Mouse (Mus musculus): ENCODE measurements at regions not wholly inside any gene's neighbourhood (a gene's known extent, or its start where the extent isn't known, plus 50 kb on each side); places are given as distances from the start of the nearest gene placed in this dataset.

- Histone ChIP-seq H3K9ac (replicated peaks; ENCODE audit: low read depth, low read length) (no peak overlapping the region), H3K36me3 (ENCODE audit: control insufficient read depth, insufficient read depth) (no peaks in the 10 kb centered on the region), H3K4me1 (replicated peaks; ENCODE audit: control insufficient read depth, insufficient read depth, low read length) (no peaks in the 10 kb centered on the region), H3K4me2 (ENCODE audit: low read length) (no peak overlapping the region), H3K27me3 (replicated peaks; ENCODE audit: control insufficient read depth, insufficient read depth, low read length) (no peaks in the 10 kb centered on the region), H3K27ac (ENCODE audit: low read length) (no peak overlapping the region), H3K4me3 (replicated peaks; ENCODE audit: low read length) (no peak overlapping the region), H3K9me3 (ENCODE audit: control insufficient read depth, low read length) (no peaks in the 10 kb centered on the region)
- 50% methylated on average over 7 of the region's 7 CpGs for WGBS
- peak; percentile 96 for ATAC-seq
Observed at GRCm38 (mm10) chr6:145677475-145678325, 62.1 kb downstream of the Tuba3b start.

DNA sequence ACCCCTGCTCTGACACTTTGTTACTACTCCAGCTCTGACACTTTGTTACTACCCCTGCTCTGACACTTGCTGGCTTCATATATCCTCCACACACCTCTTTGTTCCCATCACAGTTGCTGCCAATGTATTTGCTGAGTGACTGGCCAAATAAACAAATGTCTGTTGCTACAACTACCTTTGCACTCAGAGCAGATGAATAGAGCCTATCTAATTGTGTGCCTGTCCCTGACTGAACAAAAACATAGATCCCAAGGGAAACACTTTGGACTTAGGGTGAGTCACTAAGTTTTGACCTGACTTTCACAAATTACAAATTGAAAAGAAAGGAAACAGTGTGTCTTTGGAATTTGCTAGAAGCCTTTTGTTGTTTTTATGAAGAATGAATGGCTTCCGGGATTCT is 64.0 kb downstream of the Tuba3b start:
- Histone ChIP-seq H3K27me3 (replicated peaks; ENCODE audit: control insufficient read depth, insufficient read depth, low read length) (no peaks in the 10 kb centered on the region), H3K4me3 (replicated peaks; ENCODE audit: low read length) (no peak overlapping the region), H3K4me2 (ENCODE audit: low read length) (no peak overlapping the region), H3K9ac (replicated peaks; ENCODE audit: low read depth, low read length) (no peak overlapping the region), H3K36me3 (ENCODE audit: control insufficient read depth, insufficient read depth) (no peaks in the 10 kb centered on the region), H3K9me3 (ENCODE audit: control insufficient read depth, low read length) (no peaks in the 10 kb centered on the region), H3K4me1 (replicated peaks; ENCODE audit: control insufficient read depth, insufficient read depth, low read length) (no peaks in the 10 kb centered on the region), H3K27ac (ENCODE audit: low read length) (no peak overlapping the region)
- WGBS: 77% methylated on average over 1 of the region's 1 CpGs
- ATAC-seq: no peak

DNA sequence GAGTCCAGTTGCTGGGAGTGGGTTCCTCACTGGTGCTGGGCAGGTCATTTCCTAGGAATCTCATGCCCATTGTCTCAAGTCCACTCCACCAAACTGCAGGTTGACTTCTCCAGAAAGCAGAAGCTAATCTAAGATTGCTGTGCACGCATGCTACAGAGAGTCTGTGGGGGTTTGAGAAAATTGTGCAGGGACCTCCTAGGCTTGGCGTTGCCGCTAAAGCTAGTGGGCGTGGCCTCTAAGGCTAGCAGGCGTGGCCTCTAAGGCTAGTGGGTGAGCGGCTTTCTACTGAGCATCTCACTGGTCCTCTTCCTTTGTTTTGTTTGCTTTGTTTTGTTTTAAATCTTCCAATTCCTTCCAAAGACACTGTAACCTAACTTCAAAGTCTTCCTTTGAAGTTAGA is 59.5 kb upstream of the Rassf8 start:
- Histone ChIP-seq H3K4me2 (ENCODE audit: low read length) (no peak overlapping the region), H3K27ac (ENCODE audit: low read length) (no peak overlapping the region), H3K9ac (replicated peaks; ENCODE audit: low read depth, low read length) (no peak overlapping the region), H3K4me1 (replicated peaks; ENCODE audit: control insufficient read depth, insufficient read depth, low read length) (no peaks in the 10 kb centered on the region), H3K9me3 (ENCODE audit: control insufficient read depth, low read length) (no peaks in the 10 kb centered on the region), H3K4me3 (replicated peaks; ENCODE audit: low read length) (no peak overlapping the region), H3K36me3 (ENCODE audit: control insufficient read depth, insufficient read depth) (no peaks in the 10 kb centered on the region), H3K27me3 (replicated peaks; ENCODE audit: control insufficient read depth, insufficient read depth, low read length) (no peaks in the 10 kb centered on the region)
- no peak for ATAC-seq
- WGBS: 52% methylated on average over 6 of the region's 6 CpGs

DNA sequence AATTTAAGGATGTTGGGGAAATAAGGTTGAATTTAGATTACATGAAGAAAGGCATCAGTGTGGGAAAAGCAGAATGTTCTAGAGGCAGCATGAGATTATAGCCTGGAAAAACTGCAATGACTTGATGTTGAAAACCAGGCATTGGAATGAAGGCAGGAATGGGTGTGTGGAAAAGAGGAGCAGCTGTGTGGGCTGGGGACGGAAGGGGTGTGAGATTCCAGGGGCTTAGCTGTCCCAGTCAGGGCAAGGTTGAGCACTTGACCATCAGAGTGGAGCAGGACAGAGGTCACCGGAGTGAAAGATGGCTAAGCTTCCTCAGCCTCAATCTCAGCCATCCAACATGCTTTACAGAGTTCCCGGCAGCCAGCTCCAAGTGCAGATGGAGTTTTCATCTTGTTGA is 54.9 kb upstream of the Rassf8 start:
- Histone ChIP-seq H3K36me3 (ENCODE audit: control insufficient read depth, insufficient read depth) (no peaks in the 10 kb centered on the region), H3K4me1 (replicated peaks; ENCODE audit: control insufficient read depth, insufficient read depth, low read length) (no peaks in the 10 kb centered on the region), H3K4me3 (replicated peaks; ENCODE audit: low read length) (no peak overlapping the region), H3K27ac (ENCODE audit: low read length) (no peak overlapping the region), H3K27me3 (replicated peaks; ENCODE audit: control insufficient read depth, insufficient read depth, low read length) (no peaks in the 10 kb centered on the region), H3K4me2 (ENCODE audit: low read length) (no peak overlapping the region), H3K9ac (replicated peaks; ENCODE audit: low read depth, low read length) (no peak overlapping the region), H3K9me3 (ENCODE audit: control insufficient read depth, low read length) (no peaks in the 10 kb centered on the region)
- WGBS: 55% methylated on average over 3 of the region's 3 CpGs
- no peak for ATAC-seq

GRCm38 (mm10) chr6:145694817-145695216 is 51.7 kb upstream of the Rassf8 start:
- 67% methylated on average over 3 of the region's 3 CpGs for WGBS
- Histone ChIP-seq H3K36me3 (ENCODE audit: control insufficient read depth, insufficient read depth) (no peaks in the 10 kb centered on the region), H3K27me3 (replicated peaks; ENCODE audit: control insufficient read depth, insufficient read depth, low read length) (no peaks in the 10 kb centered on the region), H3K9me3 (ENCODE audit: control insufficient read depth, low read length) (no peaks in the 10 kb centered on the region), H3K4me2 (ENCODE audit: low read length) (no peak overlapping the region), H3K27ac (ENCODE audit: low read length) (no peak overlapping the region), H3K9ac (replicated peaks; ENCODE audit: low read depth, low read length) (no peak overlapping the region), H3K4me3 (replicated peaks; ENCODE audit: low read length) (no peak overlapping the region), H3K4me1 (replicated peaks; ENCODE audit: control insufficient read depth, insufficient read depth, low read length) (no peaks in the 10 kb centered on the region)
- ATAC-seq: no peak
